Mouse (Mus musculus) intestine, embryonic 16.5 days (tissue): ENCODE measurements around the gene Zcchc2. TPM values are rescaled to one million over a fixed set of nuclear protein-coding genes. Genes with fewer than 3 reads are reported as not detected.
A peak's percentile ranks its signal among the peaks of the same experiment; 100 is the strongest.

Experiments
- ATAC-seq: fragments of 200-750 bp; cut with Nextera tagmentation; 2 replicates; pipeline ENCODE4 v1.8.0; 2017; ENCODE audit warnings: moderate TSS enrichment, moderate library complexity
- H3K27ac ChIP-seq: fragments of 300-500 bp; sonication (generic); 2 replicates; pipeline ENCODE4 v1.5.1; 2014; ENCODE audit warnings: mild to moderate bottlenecking, low read length
- H3K27me3 ChIP-seq: fragments of 300-500 bp; sonication (generic); replicated peaks from 2 replicates; pipeline ENCODE4 v1.6.1; 2014; ENCODE audit warnings: low read length, control low read depth, mixed read lengths; ENCODE audit not compliant: control insufficient read depth, insufficient read depth
- H3K36me3 ChIP-seq: fragments of 300-500 bp; sonication (generic); 2 replicates; pipeline ENCODE4 v1.6.1; 2014; ENCODE audit warnings: low read length, control low read depth; ENCODE audit not compliant: control insufficient read depth, insufficient read depth
- H3K4me1 ChIP-seq: fragments of 300-500 bp; sonication (generic); 2 replicates; pipeline ENCODE4 v1.6.1; 2014; ENCODE audit warnings: low read length, control low read depth, mixed read lengths; ENCODE audit not compliant: control insufficient read depth, insufficient read depth
- H3K4me2 ChIP-seq: fragments of 300-500 bp; sonication (generic); 2 replicates; pipeline ENCODE4 v1.6.1; 2014; ENCODE audit warnings: low read depth, low read length, control low read depth
- H3K4me3 ChIP-seq: fragments of 300-500 bp; sonication (generic); 2 replicates; pipeline ENCODE4 v1.5.1; 2014; ENCODE audit warnings: mild to moderate bottlenecking, low read length
- H3K9ac ChIP-seq: fragments of 300-500 bp; sonication (generic); 2 replicates; pipeline ENCODE4 v1.6.1; 2014; ENCODE audit warnings: low read depth, low read length
- H3K9me3 ChIP-seq: fragments of 300-500 bp; sonication (generic); 2 replicates; pipeline ENCODE4 v1.6.1; 2016; ENCODE audit warnings: low read length, control low read depth; ENCODE audit not compliant: control insufficient read depth
- WGBS: fragments of 180-500 bp; shearing (Covaris S2); extraction: QIAGEN DNeasy Blood & Tissue Kit; methylation state at CpG from one replicate; pipeline ENCODE4 v1.1.7; 2014; 5-methylcytosine and 5-hydroxymethylcytosine counted together
- polyA plus RNA-seq: library from polyadenylated mRNA; unstranded; fragments of >200 nt; fragmentation: Nextera tagmentation; extraction: Ambion mirVana; gene quantifications from 2 replicates; pipeline ENCODE4 v1.2.1, GENCODE M21; 2015

Gene Zcchc2
- polyA plus RNA-seq, 1 experiment from 2014 or later = 1.8 TPM

DNA sequence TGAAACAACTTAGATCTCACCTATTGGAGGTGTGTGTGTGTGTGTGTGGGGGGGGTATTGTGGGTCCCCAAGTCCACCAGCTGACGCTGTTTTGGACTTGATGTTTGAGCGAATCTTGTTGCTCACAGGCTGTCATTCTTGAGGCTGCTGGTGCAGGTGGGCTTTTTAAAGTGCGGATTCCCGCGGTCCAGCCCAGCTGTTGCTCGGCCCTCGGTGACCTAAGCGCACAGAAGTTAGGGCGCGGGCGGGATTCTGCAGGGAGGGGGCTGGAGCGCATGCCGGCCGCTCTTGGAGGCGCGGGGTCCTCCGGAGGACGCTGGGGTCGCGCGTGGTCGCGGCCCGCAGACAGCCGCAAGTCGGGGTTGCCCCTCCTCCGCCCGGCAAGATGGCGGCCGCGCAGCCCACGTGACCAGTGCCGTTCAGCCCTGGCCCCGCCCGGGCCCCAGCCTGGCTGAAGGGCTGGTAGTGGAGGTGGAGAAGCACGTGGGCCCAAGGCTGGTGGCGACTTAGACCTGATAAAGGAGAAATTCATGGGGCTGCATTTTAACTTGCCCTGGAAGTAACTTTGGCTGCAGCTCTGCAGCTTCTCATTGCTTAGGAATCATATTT lies 3.5 kb downstream of the Zcchc2 start:
- H3K27me3 ChIP-seq = no peaks in the 10 kb centered on the region
- peak; percentile 43 for ATAC-seq
- under 1% methylated on average over 37 of the region's 37 CpGs for WGBS
- H3K9ac ChIP-seq = peak overlapping the region; percentile 87
- H3K4me1 ChIP-seq = 0 out of 2 replicates have a peak, but pooled peaks cover 7% of the 10 kb centered on the region
- no peaks in the 10 kb centered on the region for H3K36me3 ChIP-seq
- H3K27ac ChIP-seq = peak overlapping the region; percentile 68
- H3K4me3 ChIP-seq = peak overlapping the region; percentile 78
- H3K9me3 ChIP-seq = no peaks in the 10 kb centered on the region
- H3K4me2 ChIP-seq = peak overlapping the region; percentile 95

DNA sequence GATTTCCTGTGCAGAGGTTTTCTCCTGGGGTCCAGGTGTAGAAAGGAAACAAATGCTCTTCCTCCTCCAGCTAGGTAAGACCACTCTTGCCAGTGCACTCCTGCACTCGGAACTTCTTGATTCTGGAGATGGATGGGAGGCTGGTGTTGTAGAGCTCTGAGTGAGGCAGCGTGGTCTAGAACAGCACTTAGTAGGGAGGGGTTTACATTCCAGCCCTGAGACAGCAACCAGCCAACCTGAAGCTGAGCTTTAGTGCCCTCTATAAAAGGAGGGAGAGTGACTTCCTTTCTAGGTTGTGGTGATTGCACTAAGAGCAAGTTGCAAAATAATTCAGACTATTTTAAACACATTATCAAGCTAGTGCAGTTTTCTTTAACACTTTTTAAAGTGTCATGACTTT lies 5.8 kb downstream of the Zcchc2 start:
- H3K4me1 ChIP-seq = 0 out of 2 replicates have a peak, but pooled peaks cover 7% of the 10 kb centered on the region
- WGBS = 65% methylated on average over 2 of the region's 2 CpGs
- H3K4me3 ChIP-seq = no peak overlapping the region
- no peaks in the 10 kb centered on the region for H3K27me3 ChIP-seq
- no peak overlapping the region for H3K9ac ChIP-seq
- H3K9me3 ChIP-seq = no peaks in the 10 kb centered on the region
- no peak for ATAC-seq
- no peaks in the 10 kb centered on the region for H3K36me3 ChIP-seq
- no peak overlapping the region for H3K4me2 ChIP-seq
- H3K27ac ChIP-seq = no peak overlapping the region

DNA sequence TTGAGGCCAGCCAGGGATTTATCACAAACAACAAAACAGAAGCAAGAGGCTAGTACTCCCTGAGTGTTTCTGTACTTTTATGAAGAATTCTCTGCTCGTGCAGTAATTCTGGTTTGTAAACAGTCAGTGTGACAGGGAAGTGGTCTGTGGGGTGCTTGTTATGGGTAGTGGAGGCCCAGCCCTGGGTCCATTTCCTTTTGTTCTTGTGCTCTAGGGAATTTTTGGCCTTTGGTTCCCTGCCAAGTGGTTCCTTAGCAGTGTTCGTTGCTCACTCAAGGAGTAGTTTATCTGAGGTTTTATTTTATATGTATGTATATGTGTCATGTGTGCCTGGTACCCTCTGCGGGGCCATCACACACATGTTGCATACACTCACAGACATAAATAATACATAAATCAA lies 7.1 kb downstream of the Zcchc2 start:
- H3K4me1 ChIP-seq = 0 out of 2 replicates have a peak, but pooled peaks cover 3% of the 10 kb centered on the region
- no peaks in the 10 kb centered on the region for H3K27me3 ChIP-seq
- 35% methylated on average over 3 of the region's 3 CpGs for WGBS
- H3K27ac ChIP-seq = no peak overlapping the region
- no peak for ATAC-seq
- H3K9ac ChIP-seq = no peak overlapping the region
- H3K9me3 ChIP-seq = no peaks in the 10 kb centered on the region
- no peaks in the 10 kb centered on the region for H3K36me3 ChIP-seq
- no peak overlapping the region for H3K4me2 ChIP-seq
- H3K4me3 ChIP-seq = no peak overlapping the region

DNA sequence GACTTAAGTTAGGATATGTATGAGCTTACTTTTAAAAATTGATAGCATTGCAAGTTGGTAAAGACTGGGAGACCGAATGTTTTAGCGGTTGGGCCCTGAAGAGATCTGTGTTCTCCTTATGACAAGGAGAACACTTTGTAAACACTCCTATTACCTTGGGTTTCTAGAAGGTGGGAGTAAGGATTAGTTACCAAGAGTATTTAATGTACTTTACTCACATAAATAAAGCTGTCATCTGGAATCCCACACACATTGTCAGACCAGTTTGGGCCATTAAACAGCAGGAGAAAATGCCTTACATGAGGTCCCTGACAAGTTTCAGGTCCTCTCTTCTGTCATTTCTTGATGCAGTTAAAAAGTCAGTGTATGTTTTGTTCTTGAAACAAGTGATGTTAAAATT lies 9.6 kb downstream of the Zcchc2 start:
- Histone ChIP-seq H3K9me3 (no peaks in the 10 kb centered on the region), H3K36me3 (no peaks in the 10 kb centered on the region), H3K9ac (no peak overlapping the region), H3K27me3 (no peaks in the 10 kb centered on the region), H3K4me2 (no peak overlapping the region), H3K4me1 (no peaks in the 10 kb centered on the region), H3K4me3 (no peak overlapping the region), H3K27ac (no peak overlapping the region)
- ATAC-seq = no peak
- 84% methylated on average over 2 of the region's 2 CpGs for WGBS

DNA sequence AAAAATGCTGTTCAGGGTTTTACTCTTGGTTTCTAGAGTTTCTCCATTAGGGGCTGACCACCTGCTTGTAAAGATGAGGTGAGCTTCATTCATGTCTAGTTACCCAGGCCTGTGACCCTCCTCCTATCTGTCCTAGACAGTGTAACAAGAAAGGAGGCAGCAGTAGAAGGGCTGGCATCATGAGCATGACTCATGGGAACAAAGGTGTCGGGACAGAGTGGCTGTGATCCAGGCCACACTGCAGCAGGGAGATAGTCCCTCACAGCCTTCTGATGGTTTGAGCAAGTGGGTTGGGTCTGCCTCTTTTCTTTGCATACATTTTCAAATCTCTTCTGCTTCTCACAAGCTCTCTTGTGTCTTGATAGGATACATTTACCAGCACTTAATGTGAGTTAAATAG lies 17.4 kb downstream of the Zcchc2 start:
- no peak for ATAC-seq
- H3K4me3 ChIP-seq = no peak overlapping the region
- no peak overlapping the region for H3K4me2 ChIP-seq
- no peaks in the 10 kb centered on the region for H3K27me3 ChIP-seq
- no peaks in the 10 kb centered on the region for H3K9me3 ChIP-seq
- H3K27ac ChIP-seq = no peak overlapping the region
- no peaks in the 10 kb centered on the region for H3K4me1 ChIP-seq
- H3K9ac ChIP-seq = no peak overlapping the region
- H3K36me3 ChIP-seq = peaks cover 4% of the 10 kb centered on the region; the same call in 1 of the 2 replicates
- 79% methylated on average over 1 of the region's 1 CpGs for whole genome bisulfite sequencing

DNA sequence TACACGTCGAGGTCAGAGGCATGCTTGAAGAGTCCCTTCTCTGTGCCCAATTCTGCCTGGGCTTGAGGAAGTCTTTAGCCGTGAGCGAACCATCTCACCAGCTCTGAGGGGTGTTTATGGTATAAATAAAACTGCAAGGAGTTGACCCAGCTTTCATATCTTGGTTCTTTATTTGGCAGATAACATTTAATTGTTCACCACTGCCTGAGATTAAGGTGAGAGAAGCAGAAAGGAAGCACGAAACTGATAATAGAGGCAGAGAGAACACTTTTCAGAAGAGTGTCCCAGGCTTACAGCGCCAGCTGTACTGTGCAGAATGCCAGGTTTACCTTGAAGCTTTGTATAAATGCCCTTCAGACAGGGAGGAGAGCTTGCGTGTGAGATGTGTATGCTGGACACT lies 20.9 kb downstream of the Zcchc2 start:
- Histone ChIP-seq H3K9ac (no peak overlapping the region), H3K36me3 (peaks cover 4% of the 10 kb centered on the region; the same call in 1 of the 2 replicates), H3K4me3 (no peak overlapping the region), H3K4me2 (no peak overlapping the region), H3K27ac (no peak overlapping the region), H3K9me3 (no peaks in the 10 kb centered on the region), H3K27me3 (no peaks in the 10 kb centered on the region), H3K4me1 (no peaks in the 10 kb centered on the region)
- ATAC-seq = no peak
- WGBS = 76% methylated on average over 7 of the region's 7 CpGs

DNA sequence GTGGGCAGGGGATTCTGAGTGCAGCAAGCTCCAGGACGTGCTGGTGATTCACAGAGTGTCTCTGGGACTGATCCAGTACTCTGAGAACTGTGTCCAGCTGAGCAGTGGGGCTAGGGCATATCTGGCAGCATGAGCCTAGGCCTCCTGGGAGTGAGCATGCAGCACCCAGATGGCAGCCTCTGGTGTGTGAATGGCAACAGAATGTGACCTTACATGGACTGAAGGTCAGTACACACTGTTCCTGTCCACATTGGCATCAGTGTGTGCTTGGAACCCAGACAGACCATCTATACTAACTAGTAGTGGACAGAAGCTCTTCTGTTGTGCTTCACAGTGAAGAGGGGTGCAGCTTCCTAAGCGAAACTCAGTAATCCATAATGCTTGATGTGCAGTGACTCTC lies 23.6 kb downstream of the Zcchc2 start:
- Histone ChIP-seq H3K4me3 (no peak overlapping the region), H3K27me3 (no peaks in the 10 kb centered on the region), H3K4me2 (no peak overlapping the region), H3K9ac (no peak overlapping the region), H3K4me1 (no peaks in the 10 kb centered on the region), H3K27ac (no peak overlapping the region), H3K36me3 (no peaks in the 10 kb centered on the region), H3K9me3 (no peaks in the 10 kb centered on the region)
- WGBS = 76% methylated on average over 2 of the region's 2 CpGs
- 0 out of 2 replicates have a peak, but pooled peaks have one; percentile 9 for ATAC-seq

DNA sequence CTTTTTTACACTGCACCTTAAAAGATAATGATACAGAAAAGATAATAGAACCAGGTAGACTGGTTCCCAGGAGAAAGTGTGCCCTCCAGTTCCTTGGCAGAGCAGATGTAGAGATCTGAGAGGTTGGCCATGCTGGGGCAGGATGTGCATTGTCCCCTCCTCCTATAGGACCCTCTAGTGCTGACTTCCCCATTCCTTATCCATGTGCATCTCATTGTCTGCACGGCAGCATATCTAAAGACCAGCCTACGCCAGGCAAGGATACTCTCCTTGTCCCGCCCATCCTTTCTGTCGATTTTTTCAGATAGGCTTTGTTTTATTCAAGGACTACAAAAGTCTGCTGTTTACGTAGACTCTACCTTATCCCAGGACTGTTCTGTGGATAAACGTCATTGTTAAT lies 26.1 kb downstream of the Zcchc2 start:
- Histone ChIP-seq H3K27ac (no peak overlapping the region), H3K4me1 (no peaks in the 10 kb centered on the region), H3K27me3 (no peaks in the 10 kb centered on the region), H3K4me3 (no peak overlapping the region), H3K9ac (no peak overlapping the region), H3K4me2 (no peak overlapping the region), H3K9me3 (no peaks in the 10 kb centered on the region), H3K36me3 (0 out of 2 replicates have a peak, but pooled peaks cover 2% of the 10 kb centered on the region)
- ATAC-seq = no peak
- WGBS = 69% methylated on average over 6 of the region's 6 CpGs

DNA sequence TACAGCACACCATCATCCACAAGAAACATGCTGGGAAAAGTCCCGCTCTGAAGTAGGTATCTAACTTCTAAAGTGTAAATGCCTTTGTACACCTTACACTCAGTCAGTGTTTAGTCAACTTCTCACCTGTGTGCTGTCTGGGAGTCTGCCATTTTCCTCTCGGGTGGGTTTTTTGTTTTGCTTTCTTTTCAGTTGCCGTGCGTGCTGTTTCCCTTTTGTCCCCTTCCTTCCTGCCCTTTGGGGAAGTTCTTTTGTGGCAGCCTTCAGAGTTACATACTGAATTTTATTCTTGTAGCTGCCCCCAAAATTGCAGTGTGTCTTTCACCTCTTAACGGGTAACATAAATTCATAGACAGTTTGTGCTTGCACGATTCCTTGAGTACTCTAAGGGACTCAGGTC lies 29.6 kb downstream of the Zcchc2 start:
- Histone ChIP-seq H3K36me3 (peaks cover 16% of the 10 kb centered on the region; the same call in 1 of the 2 replicates), H3K27me3 (no peaks in the 10 kb centered on the region)
- WGBS = 81% methylated on average over 6 of the region's 6 CpGs

DNA sequence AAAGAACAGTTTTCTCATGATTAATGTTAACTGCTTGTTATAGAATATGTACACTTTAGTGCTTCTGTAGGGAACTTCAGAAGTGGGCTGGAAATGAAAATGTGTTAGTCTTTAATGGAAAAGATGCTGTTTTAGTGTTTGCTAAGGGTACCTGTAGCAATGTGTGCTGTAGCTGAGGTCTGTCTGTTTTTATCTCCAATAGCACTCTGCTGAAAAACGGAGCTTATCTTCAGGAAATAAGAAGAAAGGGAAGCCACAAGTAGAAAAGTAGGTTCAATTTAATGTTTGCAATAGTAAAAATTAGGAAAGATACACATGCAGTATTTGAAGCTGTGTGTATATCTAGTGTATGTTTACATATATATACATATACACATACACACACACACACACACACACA lies 32.8 kb downstream of the Zcchc2 start:
- H3K4me1 ChIP-seq = no peaks in the 10 kb centered on the region
- H3K27me3 ChIP-seq = no peaks in the 10 kb centered on the region
- H3K36me3 ChIP-seq = peaks cover 16% of the 10 kb centered on the region; the same call in 1 of the 2 replicates
- no peak overlapping the region for H3K9ac ChIP-seq
- no peaks in the 10 kb centered on the region for H3K9me3 ChIP-seq
- H3K4me2 ChIP-seq = no peak overlapping the region
- ATAC-seq = no peak
- 70% methylated on average over 1 of the region's 1 CpGs for WGBS
- no peak overlapping the region for H3K27ac ChIP-seq
- H3K4me3 ChIP-seq = no peak overlapping the region

More for the DNA sequence above, 29.6 kb downstream of the Zcchc2 start:
- Histone ChIP-seq H3K4me2 (no peak overlapping the region), H3K4me1 (no peaks in the 10 kb centered on the region), H3K27ac (no peak overlapping the region), H3K4me3 (no peak overlapping the region), H3K9me3 (no peaks in the 10 kb centered on the region), H3K9ac (no peak overlapping the region)
- no peak for ATAC-seq
